Mouse (Mus musculus): ENCODE data around the gene Tbkbp1. TPM values are rescaled to one million over a fixed set of nuclear protein-coding genes. Genes with fewer than 3 reads are reported as not detected.

Tbkbp1 gene
- polyA plus RNA-seq, 1 experiment, result 0.22 TPM

GRCm38 (mm10) chr11:97139256-97139655 is 12.0 kb downstream of the Tbkbp1 start:
- Histone ChIP-seq H3K36me3 (ENCODE audit: control insufficient read depth, insufficient read depth) (no peaks in the 10 kb centered on the region), H3K4me3 (no peak overlapping the region), H3ac (ENCODE audit: control insufficient read depth, insufficient read length) (no peak overlapping the region), H3K4me2 (ENCODE audit: low read depth) (no peak overlapping the region), H3K79me2 (ENCODE audit: control insufficient read depth, insufficient read depth) (no peaks in the 10 kb centered on the region), H3K27me3 (ENCODE audit: control insufficient read depth, insufficient read depth, insufficient read length) (peaks cover 70% of the 10 kb centered on the region)
- TF ChIP-seq POLR2AphosphoS2 (IDR thresholded peaks at IDR 0.05; ENCODE audit: insufficient read length, low read depth) (no peak), SRF (IDR thresholded peaks at IDR 0.05; ENCODE audit: control insufficient read depth, insufficient read length, low read depth) (no peak), TCF12 (IDR thresholded peaks at IDR 0.05; ENCODE audit: insufficient read depth, poor library complexity, severe bottlenecking) (no peak), MAX (IDR thresholded peaks at IDR 0.05; ENCODE audit: low read depth) (no peak)

- Histone ChIP-seq H3K79me2 (ENCODE audit: control insufficient read depth, insufficient read depth) (no peaks in the 10 kb centered on the region), H3K4me3 (no peak overlapping the region), H3K36me3 (ENCODE audit: control insufficient read depth, insufficient read depth) (no peaks in the 10 kb centered on the region), H3K4me2 (ENCODE audit: low read depth) (no peak overlapping the region), H3K27me3 (ENCODE audit: control insufficient read depth, insufficient read depth, insufficient read length) (peaks cover 76% of the 10 kb centered on the region), H3ac (ENCODE audit: control insufficient read depth, insufficient read length) (no peak overlapping the region)
- TF ChIP-seq REST (IDR thresholded peaks at IDR 0.05; ENCODE audit: insufficient read depth, insufficient read length), result no peak
- TF ChIP-seq POLR2AphosphoS2 (IDR thresholded peaks at IDR 0.05; ENCODE audit: insufficient read length, low read depth), result no peak
- no peak for TF ChIP-seq SRF (IDR thresholded peaks at IDR 0.05; ENCODE audit: control insufficient read depth, insufficient read length, low read depth)
- no peak for TF ChIP-seq MYOD1 (IDR thresholded peaks at IDR 0.05; ENCODE audit: control insufficient read depth in 1 of 3, insufficient read length in 2 of 3, low read depth in 2 of 3)
- TF ChIP-seq CEBPB (IDR thresholded peaks at IDR 0.05; ENCODE audit: insufficient read depth, poor library complexity, severe bottlenecking), result no peak
- TF ChIP-seq MYOG (IDR thresholded peaks at IDR 0.05; ENCODE audit: control insufficient read depth in 1 of 3, insufficient read depth in 1 of 3, insufficient read length in 2 of 3, low read depth in 2 of 3), result no peak
- TF ChIP-seq USF1 (IDR thresholded peaks at IDR 0.05; ENCODE audit: low read depth), result no peak
- TF ChIP-seq TCF3 (IDR thresholded peaks at IDR 0.05; ENCODE audit: insufficient read length, low read depth), result no peak
- TF ChIP-seq POLR2A (IDR thresholded peaks at IDR 0.05; ENCODE audit: insufficient read length, low read depth), result no peak
- TF ChIP-seq E2F4 (IDR thresholded peaks at IDR 0.05; ENCODE audit: insufficient read depth), result no peak
- no peak for TF ChIP-seq TCF12 (IDR thresholded peaks at IDR 0.05; ENCODE audit: insufficient read depth, poor library complexity, severe bottlenecking)
- TF ChIP-seq MAX (IDR thresholded peaks at IDR 0.05; ENCODE audit: low read depth), result no peak
Measured at GRCm38 (mm10) chr11:97138554-97139226, 12.6 kb downstream of the Tbkbp1 start.

GRCm38 (mm10) chr11:97133270-97133669 is 18.0 kb downstream of the Tbkbp1 start:
- Histone ChIP-seq H3K4me2 (ENCODE audit: low read depth) (no peak overlapping the region), H3K4me3 (no peak overlapping the region), H3K36me3 (ENCODE audit: control insufficient read depth, insufficient read depth) (no peaks in the 10 kb centered on the region), H3K27me3 (ENCODE audit: control insufficient read depth, insufficient read depth, insufficient read length) (peaks cover 55% of the 10 kb centered on the region), H3K79me2 (ENCODE audit: control insufficient read depth, insufficient read depth) (no peaks in the 10 kb centered on the region), H3ac (ENCODE audit: control insufficient read depth, insufficient read length) (no peak overlapping the region)
- TF ChIP-seq MAX (IDR thresholded peaks at IDR 0.05; ENCODE audit: low read depth) (no peak), TCF12 (IDR thresholded peaks at IDR 0.05; ENCODE audit: insufficient read depth, poor library complexity, severe bottlenecking) (no peak), MYOG (IDR thresholded peaks at IDR 0.05; ENCODE audit: control insufficient read depth in 1 of 3, insufficient read depth in 1 of 3, insufficient read length in 2 of 3, low read depth in 2 of 3) (no peak), MYOD1 (IDR thresholded peaks at IDR 0.05; ENCODE audit: control insufficient read depth in 1 of 3, insufficient read length in 2 of 3, low read depth in 2 of 3) (no peak), REST (IDR thresholded peaks at IDR 0.05; ENCODE audit: insufficient read depth, insufficient read length) (no peak), E2F4 (IDR thresholded peaks at IDR 0.05; ENCODE audit: insufficient read depth) (no peak), POLR2AphosphoS2 (IDR thresholded peaks at IDR 0.05; ENCODE audit: insufficient read length, low read depth) (no peak), TCF3 (IDR thresholded peaks at IDR 0.05; ENCODE audit: insufficient read length, low read depth) (no peak), USF1 (IDR thresholded peaks at IDR 0.05; ENCODE audit: low read depth) (no peak), CEBPB (IDR thresholded peaks at IDR 0.05; ENCODE audit: insufficient read depth, poor library complexity, severe bottlenecking) (no peak), SRF (IDR thresholded peaks at IDR 0.05; ENCODE audit: control insufficient read depth, insufficient read length, low read depth) (no peak), POLR2A (IDR thresholded peaks at IDR 0.05; ENCODE audit: insufficient read length, low read depth) (no peak)

- Histone ChIP-seq H3K36me3 (ENCODE audit: control insufficient read depth, insufficient read depth) (no peaks in the 10 kb centered on the region), H3K27me3 (ENCODE audit: control insufficient read depth, insufficient read depth, insufficient read length) (peaks cover 44% of the 10 kb centered on the region)
Measured at GRCm38 (mm10) chr11:97132185-97132584, 19.1 kb downstream of the Tbkbp1 start.

GRCm38 (mm10) chr11:97131683-97132082 is 19.6 kb downstream of the Tbkbp1 start:
- TF ChIP-seq E2F4 (IDR thresholded peaks at IDR 0.05; ENCODE audit: insufficient read depth), result no peak
- TF ChIP-seq POLR2A (IDR thresholded peaks at IDR 0.05; ENCODE audit: insufficient read length, low read depth), result no peak
- TF ChIP-seq MYOG (IDR thresholded peaks at IDR 0.05; ENCODE audit: control insufficient read depth in 1 of 3, insufficient read depth in 1 of 3, insufficient read length in 2 of 3, low read depth in 2 of 3), result no peak
- TF ChIP-seq POLR2AphosphoS2 (IDR thresholded peaks at IDR 0.05; ENCODE audit: insufficient read length, low read depth), result no peak
- TF ChIP-seq TCF3 (IDR thresholded peaks at IDR 0.05; ENCODE audit: insufficient read length, low read depth), result no peak
- TF ChIP-seq CEBPB (IDR thresholded peaks at IDR 0.05; ENCODE audit: insufficient read depth, poor library complexity, severe bottlenecking), result no peak
- no peak for TF ChIP-seq SRF (IDR thresholded peaks at IDR 0.05; ENCODE audit: control insufficient read depth, insufficient read length, low read depth)
- TF ChIP-seq REST (IDR thresholded peaks at IDR 0.05; ENCODE audit: insufficient read depth, insufficient read length), result no peak
- TF ChIP-seq MAX (IDR thresholded peaks at IDR 0.05; ENCODE audit: low read depth), result no peak
- no peak for TF ChIP-seq TCF12 (IDR thresholded peaks at IDR 0.05; ENCODE audit: insufficient read depth, poor library complexity, severe bottlenecking)
- no peak for TF ChIP-seq MYOD1 (IDR thresholded peaks at IDR 0.05; ENCODE audit: control insufficient read depth in 1 of 3, insufficient read length in 2 of 3, low read depth in 2 of 3)
- no peak for TF ChIP-seq USF1 (IDR thresholded peaks at IDR 0.05; ENCODE audit: low read depth)
- Histone ChIP-seq H3ac (ENCODE audit: control insufficient read depth, insufficient read length) (no peak overlapping the region), H3K27me3 (ENCODE audit: control insufficient read depth, insufficient read depth, insufficient read length) (peaks cover 39% of the 10 kb centered on the region)

More at GRCm38 (mm10) chr11:97132185-97132584, 19.1 kb downstream of the Tbkbp1 start:
- Histone ChIP-seq H3ac (ENCODE audit: control insufficient read depth, insufficient read length) (no peak overlapping the region), H3K4me2 (ENCODE audit: low read depth) (no peak overlapping the region), H3K79me2 (ENCODE audit: control insufficient read depth, insufficient read depth) (no peaks in the 10 kb centered on the region), H3K4me3 (no peak overlapping the region)
- TF ChIP-seq E2F4 (IDR thresholded peaks at IDR 0.05; ENCODE audit: insufficient read depth) (no peak), SRF (IDR thresholded peaks at IDR 0.05; ENCODE audit: control insufficient read depth, insufficient read length, low read depth) (no peak), USF1 (IDR thresholded peaks at IDR 0.05; ENCODE audit: low read depth) (no peak), MAX (IDR thresholded peaks at IDR 0.05; ENCODE audit: low read depth) (no peak), TCF3 (IDR thresholded peaks at IDR 0.05; ENCODE audit: insufficient read length, low read depth) (no peak), CEBPB (IDR thresholded peaks at IDR 0.05; ENCODE audit: insufficient read depth, poor library complexity, severe bottlenecking) (no peak), MYOG (IDR thresholded peaks at IDR 0.05; ENCODE audit: control insufficient read depth in 1 of 3, insufficient read depth in 1 of 3, insufficient read length in 2 of 3, low read depth in 2 of 3) (no peak), POLR2AphosphoS2 (IDR thresholded peaks at IDR 0.05; ENCODE audit: insufficient read length, low read depth) (no peak)

More at GRCm38 (mm10) chr11:97131683-97132082, 19.6 kb downstream of the Tbkbp1 start:
- Histone ChIP-seq H3K79me2 (ENCODE audit: control insufficient read depth, insufficient read depth) (no peaks in the 10 kb centered on the region), H3K36me3 (ENCODE audit: control insufficient read depth, insufficient read depth) (no peaks in the 10 kb centered on the region), H3K4me2 (ENCODE audit: low read depth) (no peak overlapping the region), H3K4me3 (no peak overlapping the region)

Measured in myocyte (in vitro differentiated cells).